Mouse (Mus musculus): ENCODE measurements at regions not wholly inside any gene's neighbourhood (a gene's known extent, or its start where the extent isn't known, plus 50 kb on each side); places are given as distances from the start of the nearest gene placed in this dataset.

DNA sequence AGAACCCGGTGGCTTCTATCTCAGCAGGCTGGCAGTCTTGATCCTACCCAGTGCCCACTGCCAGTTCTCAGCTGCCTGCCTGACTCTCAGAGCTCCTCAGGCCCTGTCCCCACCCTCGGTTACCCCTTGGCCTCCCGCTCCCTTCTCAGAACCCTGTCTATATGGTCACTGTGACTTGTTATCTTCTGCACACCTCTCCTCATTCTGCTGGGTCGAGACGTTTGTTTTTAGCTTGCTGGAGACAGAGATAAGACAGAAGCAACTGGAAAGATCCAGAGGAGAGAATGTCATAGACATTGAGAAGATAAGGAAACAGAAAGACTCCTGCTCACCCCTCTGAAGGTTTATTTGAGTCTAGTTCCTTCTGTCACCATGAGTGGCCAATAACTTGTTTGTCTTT lies 53.8 kb upstream of the Phc1 start:
- no peak for DNase-seq

GRCm38 (mm10) chr6:122393231-122393881 lies 53.0 kb upstream of the Phc1 start:
- no peak for DNase-seq

DNA sequence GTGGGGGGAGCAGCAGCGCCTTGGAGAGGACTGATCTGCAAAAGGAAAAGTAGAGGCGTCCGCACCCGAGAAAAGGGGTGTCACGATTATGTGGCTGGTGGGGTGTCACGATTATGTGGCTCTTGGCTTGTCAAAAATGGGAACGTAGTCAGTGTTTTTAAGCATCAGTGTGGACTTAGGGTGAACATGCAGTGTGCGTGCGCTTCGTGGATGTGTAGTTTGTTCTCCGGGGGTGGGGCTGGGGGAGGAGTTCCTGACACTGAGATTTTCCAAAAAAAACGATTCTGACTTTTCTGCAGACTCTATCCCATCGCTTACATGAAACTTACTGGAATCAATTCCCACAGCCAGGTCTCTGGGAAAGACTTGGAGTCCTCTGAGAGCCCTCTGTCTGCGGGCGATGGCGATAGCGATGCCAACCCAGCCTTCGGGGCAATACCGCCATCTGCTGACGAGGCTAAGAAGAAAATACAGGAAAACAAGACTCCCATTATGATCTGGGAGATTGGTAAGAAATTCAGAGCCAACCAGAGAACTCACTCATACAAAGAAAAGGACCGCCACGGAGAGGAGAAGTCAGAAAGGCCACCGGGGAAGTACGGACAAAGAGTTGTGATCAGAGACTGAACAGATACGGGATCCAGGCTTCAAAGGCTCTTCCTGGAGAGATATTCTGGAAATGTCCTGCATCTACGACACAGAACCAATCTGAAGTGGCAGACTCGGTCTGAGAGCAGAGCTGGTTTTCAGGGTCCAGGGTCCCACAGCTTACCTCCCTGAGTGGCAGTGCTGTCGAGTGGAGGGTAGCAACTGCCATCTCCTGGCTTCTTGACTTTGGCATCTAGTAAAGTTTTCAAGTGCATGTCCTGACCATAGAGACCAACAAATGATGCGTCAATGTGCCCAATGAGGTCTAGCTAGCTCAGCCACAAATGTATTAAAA lies 51.6 kb upstream of the Phc1 start:
- peak; percentile 83 for DNase-seq

DNA sequence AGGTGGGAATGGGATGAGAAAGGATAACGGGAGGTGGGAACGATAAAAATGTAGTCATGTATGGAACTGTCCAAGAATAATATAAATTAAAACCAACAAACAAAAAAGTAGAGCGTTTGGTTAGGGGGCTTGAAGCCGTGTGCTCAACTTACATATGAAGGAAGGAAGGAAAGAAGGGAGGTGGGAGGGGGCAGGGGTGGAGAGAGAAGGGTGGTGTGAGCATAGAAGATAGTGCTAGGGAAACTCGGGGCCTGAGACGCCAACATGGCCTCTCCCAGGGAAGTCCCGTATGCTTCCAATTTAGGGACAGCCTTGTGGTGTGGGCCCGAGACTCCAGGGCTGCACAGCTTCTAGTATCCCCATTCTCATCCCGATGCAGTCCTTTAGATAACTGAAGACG lies 50.8 kb upstream of the Phc1 start:
- no peak for DNase-seq

GRCm38 (mm10) chr6:122390720-122391119 lies 50.4 kb upstream of the Phc1 start:
- DNase-seq, result no peak

Data from adrenal gland, postnatal 10 days (tissue).